Mouse (Mus musculus): ENCODE measurements around the gene Ovol2. TPM values are rescaled to one million over a fixed set of nuclear protein-coding genes. Genes with fewer than 3 reads are reported as not detected.

Ovol2 gene
- polyA plus RNA-seq, 1 experiment from 2014 or later = 4.0 TPM

- H3K9ac ChIP-seq (replicated peaks; ENCODE audit: low read depth) = peak overlapping the region; percentile 92
Observed at GRCm38 (mm10) chr2:144269679-144270475, 62.1 kb downstream of the Ovol2 start.

DNA sequence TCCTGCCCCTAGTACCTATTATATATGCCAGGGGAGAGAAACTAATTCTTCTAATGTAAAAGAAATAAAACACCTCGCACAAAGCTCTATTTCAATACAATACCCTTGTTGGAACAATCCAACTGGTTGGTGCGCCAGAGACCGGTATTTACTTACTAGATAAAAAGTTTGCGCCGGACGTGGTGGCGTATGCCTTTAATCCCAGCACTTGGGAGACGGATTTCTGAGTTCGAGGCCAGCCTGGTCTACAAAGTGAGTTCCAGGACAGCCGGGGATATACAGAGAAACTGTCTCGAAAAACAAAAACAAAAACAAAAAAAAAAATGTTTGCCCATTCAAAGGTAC lies 62.7 kb downstream of the Ovol2 start:
- Histone ChIP-seq H3K4me3 (ENCODE audit: low read depth, low read length) (peak overlapping the region; percentile 68), H3K36me3 (ENCODE audit: insufficient read depth, low read length) (no peaks in the 10 kb centered on the region), H3K4me1 (ENCODE audit: insufficient read depth, low read depth, low read length) (peaks cover 14% of the 10 kb centered on the region; the same call in 1 of the 2 replicates), H3K27ac (ENCODE audit: low read length) (no peak overlapping the region), H3K9ac (replicated peaks; ENCODE audit: low read depth) (peak overlapping the region; percentile 92; the same call in 1 of the 2 replicates), H3K9me3 (ENCODE audit: low read length) (no peaks in the 10 kb centered on the region), H3K4me2 (replicated peaks; ENCODE audit: low read depth, low read length) (peak overlapping the region; percentile 84), H3K27me3 (replicated peaks; ENCODE audit: insufficient read depth, low read length) (no peaks in the 10 kb centered on the region)
- WGBS = 1% methylated on average over 11 of the region's 11 CpGs
- peak; percentile 18 for DNase-seq (ENCODE audit: low spot score)
- no peak for ATAC-seq
- TF ChIP-seq CTCF (IDR thresholded peaks at IDR 0.05) (no peak), EP300 (IDR thresholded peaks at IDR 0.05) (no peak)

More at GRCm38 (mm10) chr2:144269679-144270475, 62.1 kb downstream of the Ovol2 start:
- Histone ChIP-seq H3K4me1 (ENCODE audit: insufficient read depth, low read depth, low read length) (peaks cover 18% of the 10 kb centered on the region; the same call in 1 of the 2 replicates), H3K9me3 (ENCODE audit: low read length) (no peaks in the 10 kb centered on the region), H3K4me3 (ENCODE audit: low read depth, low read length) (peak overlapping the region; percentile 68), H3K27ac (ENCODE audit: low read length) (peak overlapping the region; percentile 95), H3K36me3 (ENCODE audit: insufficient read depth, low read length) (no peaks in the 10 kb centered on the region), H3K27me3 (replicated peaks; ENCODE audit: insufficient read depth, low read length) (no peaks in the 10 kb centered on the region), H3K4me2 (replicated peaks; ENCODE audit: low read depth, low read length) (peak overlapping the region; percentile 84)
- TF ChIP-seq CTCF (IDR thresholded peaks at IDR 0.05) = no peak
- no peak for TF ChIP-seq EP300 (IDR thresholded peaks at IDR 0.05)
- under 1% methylated on average over 30 of the region's 33 CpGs for WGBS
- DNase-seq (ENCODE audit: low spot score) (no peak), ATAC-seq (no peak)

DNA sequence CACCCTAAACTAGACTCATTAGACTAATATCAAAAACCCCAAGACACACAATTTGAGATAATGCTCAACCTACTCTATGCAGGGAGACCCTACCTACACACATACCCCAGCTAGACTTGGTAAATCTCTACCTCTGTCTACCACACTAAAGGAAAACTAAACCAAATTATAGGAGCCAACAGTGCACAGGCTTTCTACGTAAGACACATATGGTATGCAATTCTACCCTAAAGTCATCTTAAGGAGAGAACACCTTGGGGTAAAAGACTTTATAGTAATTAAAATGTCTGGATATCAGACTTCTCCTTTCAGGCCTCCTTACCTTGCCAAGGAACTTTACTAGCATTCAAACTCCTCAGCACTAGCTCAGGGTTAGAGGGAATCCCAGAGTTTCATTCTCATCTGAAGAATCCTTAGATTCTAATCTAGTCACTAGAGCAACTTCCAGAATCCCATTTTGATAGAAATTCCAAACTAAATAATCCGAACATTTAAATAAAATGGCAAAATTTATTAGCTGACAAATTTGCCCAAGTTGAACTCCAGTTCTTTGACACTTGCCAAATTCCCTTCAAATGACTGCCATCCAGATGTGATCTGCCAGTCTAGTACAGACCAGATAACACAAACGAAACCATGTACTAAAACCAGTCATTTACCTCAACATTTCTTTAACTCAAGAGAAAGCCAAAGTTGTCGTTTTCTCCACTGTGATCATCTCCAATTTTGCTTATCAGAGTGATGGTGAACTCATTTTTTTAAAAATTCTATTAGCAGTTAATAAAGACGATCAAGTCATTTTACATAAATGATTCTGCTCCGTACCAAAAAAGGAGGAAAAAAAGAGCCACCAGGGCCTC lies 63.3 kb downstream of the Ovol2 start:
- no peaks in the 10 kb centered on the region for H3K27me3 ChIP-seq (replicated peaks; ENCODE audit: insufficient read depth, low read length)
- peak overlapping the region; percentile 68; the same call in 1 of the 2 replicates for H3K4me3 ChIP-seq (ENCODE audit: low read depth, low read length)
- H3K27ac ChIP-seq (ENCODE audit: low read length) = no peak overlapping the region; the same call in 1 of the 2 replicates
- no peaks in the 10 kb centered on the region for H3K36me3 ChIP-seq (ENCODE audit: insufficient read depth, low read length)
- no peak for TF ChIP-seq EP300 (IDR thresholded peaks at IDR 0.05)
- no peak for TF ChIP-seq CTCF (IDR thresholded peaks at IDR 0.05)
- 11% methylated on average over 6 of the region's 6 CpGs for WGBS
- DNase-seq (ENCODE audit: low spot score) (no peak), ATAC-seq (no peak)
- no peak overlapping the region; the same call in 1 of the 2 replicates for H3K9ac ChIP-seq (replicated peaks; ENCODE audit: low read depth)
- H3K4me2 ChIP-seq (replicated peaks; ENCODE audit: low read depth, low read length) = peak overlapping the region; percentile 84
- no peaks in the 10 kb centered on the region for H3K9me3 ChIP-seq (ENCODE audit: low read length)
- H3K4me1 ChIP-seq (ENCODE audit: insufficient read depth, low read depth, low read length) = peaks cover 16% of the 10 kb centered on the region

- 14% methylated on average over 1 of the region's 1 CpGs for WGBS
- peaks cover 18% of the 10 kb centered on the region for H3K4me1 ChIP-seq (ENCODE audit: insufficient read depth, low read depth, low read length)
- ATAC-seq = no peak
Observed at GRCm38 (mm10) chr2:144267731-144268015, 64.3 kb downstream of the Ovol2 start.

DNA sequence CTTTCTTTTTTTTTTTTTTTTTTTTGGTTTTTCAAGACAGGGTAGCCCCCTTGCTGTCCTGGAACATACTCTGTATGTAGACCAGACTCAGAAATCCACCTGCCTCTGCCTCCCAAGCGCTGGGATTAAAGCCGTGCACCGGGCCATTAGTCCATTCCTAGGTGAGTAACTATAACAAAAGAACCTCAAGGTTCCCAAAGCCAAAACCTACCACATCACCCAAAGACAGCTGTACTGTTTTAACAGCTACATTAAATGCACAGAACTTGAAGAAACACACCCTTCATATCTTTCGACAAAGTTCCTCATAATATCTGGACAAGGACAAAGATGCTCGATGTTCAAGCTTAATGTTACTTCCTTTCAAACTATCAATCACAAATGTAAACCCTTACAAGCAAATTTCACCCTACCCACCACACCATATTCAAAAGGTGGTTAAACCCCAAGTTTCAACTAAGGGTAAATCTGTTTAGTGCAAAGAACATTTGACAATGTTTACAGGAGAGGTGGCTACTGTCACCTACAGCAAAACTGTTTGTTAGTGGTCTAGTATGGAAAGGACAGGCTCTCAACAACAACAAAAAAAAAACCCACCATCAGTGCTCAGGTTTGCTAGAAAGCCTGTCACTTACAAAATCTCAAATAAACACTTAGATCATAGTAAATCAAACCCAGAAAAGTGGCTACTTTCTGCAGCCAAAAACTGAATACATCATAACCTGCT lies 64.8 kb downstream of the Ovol2 start:
- Histone ChIP-seq H3K9ac (replicated peaks; ENCODE audit: low read depth) (no peak overlapping the region), H3K4me3 (ENCODE audit: low read depth, low read length) (no peak overlapping the region), H3K27ac (ENCODE audit: low read length) (no peak overlapping the region), H3K27me3 (replicated peaks; ENCODE audit: insufficient read depth, low read length) (no peaks in the 10 kb centered on the region), H3K9me3 (ENCODE audit: low read length) (no peaks in the 10 kb centered on the region), H3K36me3 (ENCODE audit: insufficient read depth, low read length) (no peaks in the 10 kb centered on the region), H3K4me1 (ENCODE audit: insufficient read depth, low read depth, low read length) (peaks cover 18% of the 10 kb centered on the region), H3K4me2 (replicated peaks; ENCODE audit: low read depth, low read length) (no peak overlapping the region)
- no peak for TF ChIP-seq CTCF (IDR thresholded peaks at IDR 0.05)
- no peak for TF ChIP-seq EP300 (IDR thresholded peaks at IDR 0.05)
- WGBS = 50% methylated on average over 5 of the region's 5 CpGs
- ATAC-seq = no peak
- DNase-seq (ENCODE audit: low spot score) = no peak

More at GRCm38 (mm10) chr2:144267731-144268015, 64.3 kb downstream of the Ovol2 start:
- Histone ChIP-seq H3K27ac (ENCODE audit: low read length) (no peak overlapping the region), H3K27me3 (replicated peaks; ENCODE audit: insufficient read depth, low read length) (no peaks in the 10 kb centered on the region), H3K36me3 (ENCODE audit: insufficient read depth, low read length) (no peaks in the 10 kb centered on the region), H3K4me2 (replicated peaks; ENCODE audit: low read depth, low read length) (no peak overlapping the region), H3K4me3 (ENCODE audit: low read depth, low read length) (no peak overlapping the region), H3K9me3 (ENCODE audit: low read length) (no peaks in the 10 kb centered on the region), H3K9ac (replicated peaks; ENCODE audit: low read depth) (no peak overlapping the region)
- peak; percentile 11 for DNase-seq (ENCODE audit: low spot score)
- TF ChIP-seq EP300 (IDR thresholded peaks at IDR 0.05) (no peak), CTCF (IDR thresholded peaks at IDR 0.05) (no peak)
